Mouse (Mus musculus) hindbrain, embryonic 15.5 days (tissue): ENCODE data around the gene Rnf38. TPM values are rescaled to one million over a fixed set of nuclear protein-coding genes. Genes with fewer than 3 reads are reported as not detected.
A peak's percentile ranks its signal among the peaks of the same experiment; 100 is the strongest.

Experiments
- ATAC-seq: fragments of 200-750 bp; cut with Nextera tagmentation; 2 replicates; pipeline ENCODE4 v1.8.0; 2017; ENCODE audit warnings: low read depth, moderate number of reproducible peaks, moderate TSS enrichment; ENCODE audit not compliant: low FRiP score
- H3K27ac ChIP-seq: fragments of 300-500 bp; sonication (generic); replicated peaks from 2 replicates; pipeline ENCODE4 v1.5.1; 2015; ENCODE audit warnings: mild to moderate bottlenecking, inconsistent platforms
- H3K27me3 ChIP-seq: fragments of 300-500 bp; sonication (generic); 2 replicates; pipeline ENCODE4 v1.6.1; 2015; ENCODE audit warnings: control low read depth, inconsistent platforms
- H3K36me3 ChIP-seq: fragments of 300-500 bp; sonication (generic); 2 replicates; pipeline ENCODE4 v1.6.1; 2015; ENCODE audit warnings: control low read depth, inconsistent platforms
- H3K4me1 ChIP-seq: fragments of 300-500 bp; sonication (generic); replicated peaks from 2 replicates; pipeline ENCODE4 v1.6.1; 2015; ENCODE audit warnings: control low read depth, inconsistent platforms
- H3K4me2 ChIP-seq: fragments of 300-500 bp; sonication (generic); 2 replicates; pipeline ENCODE4 v1.6.1; 2015; ENCODE audit warnings: moderate library complexity, mild to moderate bottlenecking, inconsistent platforms
- H3K4me3 ChIP-seq: fragments of 300-500 bp; sonication (generic); 2 replicates; pipeline ENCODE4 v1.5.1; 2015; ENCODE audit warnings: mild to moderate bottlenecking, inconsistent platforms
- H3K9ac ChIP-seq: fragments of 300-500 bp; sonication (generic); 2 replicates; pipeline ENCODE4 v1.6.1; 2015; ENCODE audit warnings: inconsistent platforms
- H3K9me3 ChIP-seq: fragments of 300-500 bp; sonication (generic); 2 replicates; pipeline ENCODE4 v1.6.1; 2016; ENCODE audit warnings: control low read depth, inconsistent platforms
- WGBS: fragments of 180-500 bp; shearing (Covaris S2); methylation state at CpG from one replicate; pipeline ENCODE4 v1.1.7; 2015; 5-methylcytosine and 5-hydroxymethylcytosine counted together
- polyA plus RNA-seq: library from polyadenylated mRNA; unstranded; fragments of >200 nt; fragmentation: Nextera tagmentation; extraction: Ambion mirVana; gene quantifications from 2 replicates; pipeline ENCODE4 v1.2.1, GENCODE M21; 2015

Rnf38 gene
- 30.3 and 30.5 TPM in 2 replicates for polyA plus RNA-seq

GRCm38 (mm10) chr4:44233713-44234003 lies at the start of gene Rnf38:
Gene Rnf38, minus strand, starts transcription at chr4:44233789.
- Histone ChIP-seq H3K9ac (peak within 1 kb of the TSS; percentile 84), H3K4me2 (peak within 1 kb of the TSS; percentile 90), H3K4me1 (peaks cover 31% of the 10 kb centered on the region), H3K4me3 (peak within 1 kb of the TSS; percentile 93), H3K9me3 (no peaks in the 10 kb centered on the region), H3K27me3 (no peaks in the 10 kb centered on the region), H3K27ac (peak within 1 kb of the TSS; percentile 87), H3K36me3 (no peaks in the 10 kb centered on the region)
- no peak for ATAC-seq
- no CpG with 5 or more reads among the region's 61 CpGs for WGBS

GRCm38 (mm10) chr4:44281597-44282265 lies 48.1 kb upstream of the Rnf38 start:
- no peaks in the 10 kb centered on the region for H3K27me3 ChIP-seq
- H3K4me3 ChIP-seq: no peak overlapping the region
- H3K36me3 ChIP-seq: no peaks in the 10 kb centered on the region
- H3K9ac ChIP-seq: no peak overlapping the region
- H3K9me3 ChIP-seq: no peaks in the 10 kb centered on the region
- H3K4me2 ChIP-seq: no peak overlapping the region
- WGBS: 77% methylated on average over 7 of the region's 7 CpGs
- H3K27ac ChIP-seq: no peak overlapping the region
- no peaks in the 10 kb centered on the region for H3K4me1 ChIP-seq
- ATAC-seq: no peak

GRCm38 (mm10) chr4:44271134-44271533 lies 37.5 kb upstream of the Rnf38 start:
- no peak overlapping the region for H3K27ac ChIP-seq
- no peak for ATAC-seq
- H3K36me3 ChIP-seq: no peaks in the 10 kb centered on the region
- H3K9me3 ChIP-seq: no peaks in the 10 kb centered on the region
- H3K4me2 ChIP-seq: no peak overlapping the region
- no peaks in the 10 kb centered on the region for H3K4me1 ChIP-seq
- no peaks in the 10 kb centered on the region for H3K27me3 ChIP-seq
- no peak overlapping the region for H3K4me3 ChIP-seq
- 80% methylated on average over 5 of the region's 5 CpGs for WGBS
- H3K9ac ChIP-seq: no peak overlapping the region

- Histone ChIP-seq H3K27ac (no peak overlapping the region), H3K9me3 (no peaks in the 10 kb centered on the region), H3K4me1 (no peaks in the 10 kb centered on the region), H3K4me2 (no peak overlapping the region), H3K27me3 (no peaks in the 10 kb centered on the region), H3K4me3 (no peak overlapping the region), H3K9ac (no peak overlapping the region), H3K36me3 (no peaks in the 10 kb centered on the region)
- ATAC-seq: no peak
- WGBS: 92% methylated on average over 14 of the region's 14 CpGs
Measured at GRCm38 (mm10) chr4:44269376-44269817, 35.8 kb upstream of the Rnf38 start.

- WGBS: 93% methylated on average over 6 of the region's 6 CpGs
Measured at GRCm38 (mm10) chr4:44267437-44267836, 33.8 kb upstream of the Rnf38 start.

GRCm38 (mm10) chr4:44265500-44265899 lies 31.9 kb upstream of the Rnf38 start:
- Histone ChIP-seq H3K9me3 (no peaks in the 10 kb centered on the region), H3K4me1 (no peaks in the 10 kb centered on the region), H3K27ac (no peak overlapping the region)

More at GRCm38 (mm10) chr4:44267437-44267836, 33.8 kb upstream of the Rnf38 start:
- ATAC-seq: no peak
- Histone ChIP-seq H3K27ac (no peak overlapping the region), H3K27me3 (no peaks in the 10 kb centered on the region), H3K9ac (no peak overlapping the region), H3K36me3 (no peaks in the 10 kb centered on the region), H3K9me3 (no peaks in the 10 kb centered on the region), H3K4me3 (no peak overlapping the region), H3K4me2 (no peak overlapping the region), H3K4me1 (no peaks in the 10 kb centered on the region)

GRCm38 (mm10) chr4:44260244-44260643 lies 26.7 kb upstream of the Rnf38 start:
- Histone ChIP-seq H3K36me3 (no peaks in the 10 kb centered on the region), H3K27ac (no peak overlapping the region), H3K9me3 (no peaks in the 10 kb centered on the region), H3K27me3 (no peaks in the 10 kb centered on the region), H3K4me3 (no peak overlapping the region), H3K4me1 (no peaks in the 10 kb centered on the region), H3K4me2 (no peak overlapping the region), H3K9ac (no peak overlapping the region)
- no peak for ATAC-seq
- 1% methylated on average over 10 of the region's 10 CpGs for WGBS

More at GRCm38 (mm10) chr4:44265500-44265899, 31.9 kb upstream of the Rnf38 start:
- Histone ChIP-seq H3K9ac (no peak overlapping the region), H3K4me3 (no peak overlapping the region), H3K36me3 (no peaks in the 10 kb centered on the region), H3K4me2 (no peak overlapping the region), H3K27me3 (no peaks in the 10 kb centered on the region)
- no peak for ATAC-seq
- WGBS: 76% methylated on average over 3 of the region's 3 CpGs

GRCm38 (mm10) chr4:44259126-44259525 lies 25.5 kb upstream of the Rnf38 start:
- no peak for ATAC-seq
- H3K4me2 ChIP-seq: no peak overlapping the region

GRCm38 (mm10) chr4:44254579-44254978 lies 21.0 kb upstream of the Rnf38 start:
- ATAC-seq: no peak
- Histone ChIP-seq H3K4me3 (no peak overlapping the region), H3K27ac (no peak overlapping the region), H3K9me3 (no peaks in the 10 kb centered on the region), H3K27me3 (no peaks in the 10 kb centered on the region), H3K4me2 (no peak overlapping the region), H3K36me3 (no peaks in the 10 kb centered on the region), H3K4me1 (peaks cover 15% of the 10 kb centered on the region), H3K9ac (no peak overlapping the region)
- 82% methylated on average over 5 of the region's 5 CpGs for WGBS

More at GRCm38 (mm10) chr4:44259126-44259525, 25.5 kb upstream of the Rnf38 start:
- WGBS: 75% methylated on average over 4 of the region's 4 CpGs
- no peak overlapping the region for H3K27ac ChIP-seq
- no peaks in the 10 kb centered on the region for H3K27me3 ChIP-seq
- no peaks in the 10 kb centered on the region for H3K4me1 ChIP-seq
- no peak overlapping the region for H3K4me3 ChIP-seq
- H3K36me3 ChIP-seq: no peaks in the 10 kb centered on the region
- H3K9me3 ChIP-seq: no peaks in the 10 kb centered on the region
- H3K9ac ChIP-seq: no peak overlapping the region

- Histone ChIP-seq H3K27ac (no peak overlapping the region), H3K4me3 (no peak overlapping the region), H3K4me2 (peak overlapping the region; percentile 26), H3K9ac (no peak overlapping the region), H3K36me3 (no peaks in the 10 kb centered on the region), H3K4me1 (peaks cover 16% of the 10 kb centered on the region), H3K27me3 (no peaks in the 10 kb centered on the region), H3K9me3 (no peaks in the 10 kb centered on the region)
- 17% methylated on average over 6 of the region's 6 CpGs for WGBS
- ATAC-seq: no peak
Measured at GRCm38 (mm10) chr4:44253191-44253590, 19.6 kb upstream of the Rnf38 start.

- Histone ChIP-seq H3K9me3 (no peaks in the 10 kb centered on the region), H3K36me3 (no peaks in the 10 kb centered on the region), H3K4me1 (peaks cover 24% of the 10 kb centered on the region), H3K27me3 (no peaks in the 10 kb centered on the region), H3K4me2 (peak overlapping the region; percentile 26), H3K9ac (no peak overlapping the region), H3K4me3 (no peak overlapping the region), H3K27ac (no peak overlapping the region)
- WGBS: 12% methylated on average over 13 of the region's 13 CpGs
- ATAC-seq: no peak
Measured at GRCm38 (mm10) chr4:44251966-44252916, 18.7 kb upstream of the Rnf38 start.

GRCm38 (mm10) chr4:44251521-44251920 lies 17.9 kb upstream of the Rnf38 start:
- Histone ChIP-seq H3K27me3 (no peaks in the 10 kb centered on the region), H3K36me3 (no peaks in the 10 kb centered on the region), H3K9me3 (no peaks in the 10 kb centered on the region), H3K27ac (no peak overlapping the region), H3K4me1 (peaks cover 28% of the 10 kb centered on the region), H3K4me3 (no peak overlapping the region), H3K4me2 (no peak overlapping the region), H3K9ac (no peak overlapping the region)
- ATAC-seq: no peak
- WGBS: 86% methylated on average over 5 of the region's 5 CpGs
